Mouse (Mus musculus) CH12.LX (cell line): ENCODE results near the gene Abracl. TPM values are rescaled to one million over a fixed set of nuclear protein-coding genes. Genes with fewer than 3 reads are reported as not detected.

Experiments
- DNase-seq: peaks from one replicate; pipeline ENCODE4 v3.0.0-alpha.2; 2013; ENCODE audit errors: extremely low read depth
- H3K27ac ChIP-seq: 2 replicates; pipeline ENCODE4 v1.5.1; 2012; ENCODE audit warnings: low read depth, mild to moderate bottlenecking, control low read depth, moderate library complexity; ENCODE audit not compliant: insufficient read depth
- H3K27me3 ChIP-seq: replicated peaks from 2 replicates; pipeline ENCODE3; 2012; ENCODE audit warnings: inconsistent platforms
- H3K36me3 ChIP-seq, 2 experiments: replicated peaks in 1 of 2; 2 replicates each; pipeline versions ENCODE3 to v1.6.1; 2012; ENCODE audit warnings: inconsistent platforms in 1 of 2, low read length in 1 of 2, mild to moderate bottlenecking in 1 of 2, mixed read lengths in 1 of 2, moderate library complexity in 1 of 2; ENCODE audit not compliant: control insufficient read depth in 1 of 2, insufficient read depth in 1 of 2
- H3K4me1 ChIP-seq, 2 experiments: 2 replicates each; pipeline ENCODE4 v1.6.1; 2012; ENCODE audit warnings: inconsistent platforms in 1 of 2, moderate library complexity in 1 of 2; ENCODE audit not compliant: insufficient read depth in 2 of 2, control insufficient read depth in 1 of 2
- H3K4me2 ChIP-seq: 2 replicates; pipeline ENCODE4 v1.6.1; 2012; ENCODE audit warnings: low read depth, mild to moderate bottlenecking, control low read depth; ENCODE audit not compliant: poor library complexity, insufficient read depth, severe bottlenecking
- H3K4me3 ChIP-seq, 3 experiments: fragments of 150-350 bp in 1 of 3; sonication (generic) in 1 of 3; replicated peaks in 1 of 3; 2 replicates each; pipeline versions ENCODE3 to v1.5.1; 2011 to 2012; ENCODE audit warnings: low read depth in 2 of 3, low read length in 2 of 3, mild to moderate bottlenecking in 2 of 3, moderate library complexity in 2 of 3, control low read depth in 1 of 3, improper control_type of control experiment in 1 of 3, inconsistent platforms in 1 of 3, mixed read lengths in 1 of 3; ENCODE audit not compliant: poor library complexity in 1 of 3
- H3K79me2 ChIP-seq: replicated peaks from 2 replicates; pipeline ENCODE4 v1.6.1; 2012; ENCODE audit warnings: mild to moderate bottlenecking, moderate library complexity; ENCODE audit not compliant: control insufficient read depth, poor library complexity, insufficient read depth, severe bottlenecking; ENCODE audit errors: extremely low read depth
- H3K9ac ChIP-seq: 2 replicates; pipeline ENCODE4 v1.6.1; 2012; ENCODE audit warnings: low read depth, mild to moderate bottlenecking, control low read depth, moderate library complexity; ENCODE audit not compliant: insufficient read depth
- H3K9me3 ChIP-seq: replicated peaks from 2 replicates; pipeline ENCODE3; 2012; ENCODE audit warnings: low read length, inconsistent platforms, mixed read lengths
- CHD1 ChIP-seq: IDR thresholded peaks from 2 replicates; pipeline ENCODE4 v1.6.1; 2012; ENCODE audit warnings: low read depth, low read length, improper control_type of control experiment, inconsistent platforms
- E2F4 ChIP-seq: IDR thresholded peaks from 2 replicates; pipeline ENCODE4 v1.6.1; 2011; ENCODE audit warnings: low read depth, low read length, improper control_type of control experiment; ENCODE audit not compliant: insufficient replicate concordance
- ELF1 ChIP-seq: IDR thresholded peaks from 2 replicates; pipeline ENCODE4 v1.6.1; 2014; ENCODE audit warnings: low read depth, mild to moderate bottlenecking, inconsistent platforms, low read length, improper control_type of control experiment
- GABPA ChIP-seq: IDR thresholded peaks from 2 replicates; pipeline ENCODE4 v1.6.1; 2012; ENCODE audit warnings: low read depth, low read length, improper control_type of control experiment, inconsistent platforms; ENCODE audit not compliant: insufficient replicate concordance
- HCFC1 ChIP-seq: IDR thresholded peaks from 2 replicates; pipeline ENCODE4 v1.6.1; 2012; ENCODE audit warnings: low read depth, mild to moderate bottlenecking, inconsistent platforms, low read length, improper control_type of control experiment
- IRF4 ChIP-seq: IDR thresholded peaks from 2 replicates; pipeline ENCODE4 v1.6.1; 2014; ENCODE audit warnings: low read depth, mild to moderate bottlenecking, inconsistent platforms, low read length, improper control_type of control experiment
- JUN ChIP-seq: IDR thresholded peaks from 2 replicates; pipeline ENCODE4 v1.6.1; 2011; ENCODE audit warnings: low read depth, mild to moderate bottlenecking, low read length, improper control_type of control experiment, moderate library complexity; ENCODE audit not compliant: insufficient read depth
- JUND ChIP-seq: conservative IDR thresholded peaks from 2 replicates; pipeline ENCODE4 v1.6.1; 2011; ENCODE audit warnings: low read depth, low read length, improper control_type of control experiment
- KAT2A ChIP-seq: IDR thresholded peaks from 2 replicates; pipeline ENCODE4 v1.6.1; 2012; ENCODE audit warnings: low read length, improper control_type of control experiment, inconsistent platforms; ENCODE audit not compliant: insufficient replicate concordance
- MAX ChIP-seq: IDR thresholded peaks from 2 replicates; pipeline ENCODE4 v1.6.1; 2011; ENCODE audit warnings: low read length, improper control_type of control experiment
- MAZ ChIP-seq: IDR thresholded peaks from 2 replicates; pipeline ENCODE4 v1.6.1; 2012; ENCODE audit warnings: low read depth, mild to moderate bottlenecking, inconsistent platforms, low read length, improper control_type of control experiment, moderate library complexity
- MEF2A ChIP-seq: IDR thresholded peaks from 2 replicates; pipeline ENCODE4 v1.6.1; 2014; ENCODE audit warnings: low read depth, mild to moderate bottlenecking, inconsistent platforms, low read length, improper control_type of control experiment, borderline replicate concordance
- MYC ChIP-seq: IDR thresholded peaks from 2 replicates; pipeline ENCODE4 v1.6.1; 2011; ENCODE audit warnings: low read depth, mild to moderate bottlenecking, improper control_type of control experiment, low read length
- PAX5 ChIP-seq: IDR thresholded peaks from 2 replicates; pipeline ENCODE4 v1.6.1; 2012; ENCODE audit warnings: low read length, inconsistent platforms, mixed read lengths
- POLR2A ChIP-seq: IDR thresholded peaks from 2 replicates; pipeline ENCODE4 v1.6.1; 2011; ENCODE audit warnings: low read depth, mild to moderate bottlenecking, improper control_type of control experiment, low read length
- POLR2AphosphoS2 ChIP-seq: IDR thresholded peaks from 2 replicates; pipeline ENCODE4 v1.6.1; 2011; ENCODE audit warnings: low read depth, low read length, improper control_type of control experiment
- RAD21 ChIP-seq: IDR thresholded peaks from 2 replicates; pipeline ENCODE4 v1.6.1; 2011; ENCODE audit warnings: low read depth, mild to moderate bottlenecking, low read length, improper control_type of control experiment, moderate library complexity
- SIN3A ChIP-seq: IDR thresholded peaks from 2 replicates; pipeline ENCODE4 v1.6.1; 2012; ENCODE audit warnings: low read length, improper control_type of control experiment, inconsistent platforms
- SMC3 ChIP-seq: IDR thresholded peaks from 2 replicates; pipeline ENCODE4 v1.6.1; 2011; ENCODE audit warnings: low read depth, low read length, improper control_type of control experiment
- TCF12 ChIP-seq: IDR thresholded peaks from 2 replicates; pipeline ENCODE4 v1.6.1; 2014; ENCODE audit warnings: low read depth, mild to moderate bottlenecking, inconsistent platforms, low read length, improper control_type of control experiment
- UBTF ChIP-seq: IDR thresholded peaks from 2 replicates; pipeline ENCODE4 v1.6.1; 2012; ENCODE audit warnings: low read depth, mild to moderate bottlenecking, inconsistent platforms, low read length, improper control_type of control experiment, moderate library complexity
- USF1 ChIP-seq: IDR thresholded peaks from 2 replicates; pipeline ENCODE4 v1.6.1; 2014; ENCODE audit warnings: low read depth, mild to moderate bottlenecking, inconsistent platforms, low read length, improper control_type of control experiment
- USF2 ChIP-seq: conservative IDR thresholded peaks from 2 replicates; pipeline ENCODE4 v1.6.1; 2011; ENCODE audit warnings: low read depth, low read length, improper control_type of control experiment
- ZKSCAN1 ChIP-seq: IDR thresholded peaks from 2 replicates; pipeline ENCODE4 v1.6.1; 2012; ENCODE audit warnings: low read depth, inconsistent platforms, low read length, improper control_type of control experiment, borderline replicate concordance
- ZNF384 ChIP-seq: IDR thresholded peaks from 2 replicates; pipeline ENCODE4 v1.6.1; 2012; ENCODE audit warnings: low read depth, low read length, improper control_type of control experiment, inconsistent platforms
- dilution Hi-C: fragments of 300-500 bp; cut with MboI; formaldehyde crosslinking; loops from 2 replicates; pipeline ENCODE4 v1.14.3; 2020; ENCODE audit warnings: low sequenced_read_pairs; ENCODE audit not compliant: extremely low pct_unique_long_range_greater_than_20kb, extremely low pct_ligation_motif_present
- in situ Hi-C: fragments of 300-500 bp; cut with MboI; formaldehyde crosslinking; loops from 3 replicates; pipeline ENCODE4 v1.14.3; 2019; ENCODE audit warnings: low sequenced_read_pairs, low pct_ligation_motif_present, low pct_unique_long_range_greater_than_20kb, mixed read lengths
- polyA plus RNA-seq: library from polyadenylated mRNA; unstranded; fragments of >175 nt; gene quantifications from 2 replicates; pipeline ENCODE4 v1.2.1, GENCODE M21; 2012; ENCODE audit warnings: low read depth; ENCODE audit not compliant: insufficient read length
- total RNA-seq, 2 experiments: library from RNA; depleted of rRNA; stranded (reverse); fragments of 300-350 nt in 1 of 2; fragments of >200 nt in 1 of 2; gene quantifications; 2 replicates each; pipeline ENCODE4 v1.2.3; 2012 to 2014

Gene Abracl
- total and polyA plus RNA-seq, 3 experiments: 86.1 to 226 (median 166) TPM

- dilution Hi-C loops: no loop called here
- Histone ChIP-seq H3K4me1 (peaks cover 3 to 10% of the 10 kb centered on the region in 2 experiments; a peak in 2 of 4 replicates), H3K9me3 (no peaks in the 10 kb centered on the region)
Observed at GRCm38 (mm10) chr10:18047380-18048146, 24.5 kb upstream of the Abracl start.

GRCm38 (mm10) chr10:18046380-18046779 is 23.3 kb upstream of the Abracl start:
- H3K4me2 ChIP-seq: no peak overlapping the region
- H3K36me3 ChIP-seq: no peaks in the 10 kb centered on the region

More at GRCm38 (mm10) chr10:18047380-18048146, 24.5 kb upstream of the Abracl start:
- in situ Hi-C loops: no loop called here
- Histone ChIP-seq H3K27ac (no peak overlapping the region), H3K9ac (no peak overlapping the region), H3K4me2 (no peak overlapping the region), H3K79me2 (no peaks in the 10 kb centered on the region), H3K36me3 (no peaks in the 10 kb centered on the region), H3K4me3 (no peak overlapping the region), H3K27me3 (no peaks in the 10 kb centered on the region)
- no peak for DNase-seq
- TF ChIP-seq UBTF: no peak
- no peak for TF ChIP-seq GABPA
- no peak for TF ChIP-seq USF1
- no peak for TF ChIP-seq E2F4
- TF ChIP-seq PAX5: no peak
- no peak for TF ChIP-seq RAD21
- no peak for TF ChIP-seq MAX
- no peak for TF ChIP-seq SMC3
- TF ChIP-seq CHD1: no peak
- TF ChIP-seq TCF12: no peak
- no peak for TF ChIP-seq POLR2A
- TF ChIP-seq JUN: no peak
- TF ChIP-seq HCFC1: no peak
- TF ChIP-seq MYC: no peak
- TF ChIP-seq IRF4: no peak

More at GRCm38 (mm10) chr10:18046380-18046779, 23.3 kb upstream of the Abracl start:
- Histone ChIP-seq H3K27ac (no peak overlapping the region), H3K4me3 (no peak overlapping the region), H3K27me3 (no peaks in the 10 kb centered on the region), H3K9me3 (no peaks in the 10 kb centered on the region), H3K79me2 (no peaks in the 10 kb centered on the region), H3K4me1 (peaks cover 3 to 11% of the 10 kb centered on the region in 2 experiments; a peak in 2 of 4 replicates), H3K9ac (no peak overlapping the region)
- TF ChIP-seq E2F4 (no peak), JUN (no peak), ELF1 (no peak), USF1 (no peak), ZNF384 (no peak), SIN3A (no peak), PAX5 (no peak), IRF4 (no peak), USF2 (no peak), JUND (no peak), UBTF (no peak), CHD1 (no peak), RAD21 (no peak), MAZ (no peak), TCF12 (no peak), ZKSCAN1 (no peak), POLR2AphosphoS2 (no peak), KAT2A (no peak), HCFC1 (no peak), MEF2A (no peak)
- no peak for DNase-seq
- dilution Hi-C loops: no loop called here
- in situ Hi-C loops: no loop called here
